Mouse (Mus musculus): ENCODE measurements around the gene Pde7b. TPM values are rescaled to one million over a fixed set of nuclear protein-coding genes. Genes with fewer than 3 reads are reported as not detected.

Gene Pde7b
- polyA plus RNA-seq, 1 experiment from 2014 or later, result 2.1 TPM

- H3K4me3 ChIP-seq (replicated peaks; ENCODE audit: low read depth, low read length), result no peak overlapping the region
- WGBS, result 69% methylated on average over 3 of the region's 3 CpGs
Measured at GRCm38 (mm10) chr10:20390568-20390967, 334.3 kb downstream of the Pde7b start.

GRCm38 (mm10) chr10:20382807-20383419 is 342.0 kb downstream of the Pde7b start:
- no peak overlapping the region for H3K27ac ChIP-seq
- no peak for ATAC-seq (replicated peaks; ENCODE audit: low FRiP score, low read depth)

More at GRCm38 (mm10) chr10:20390568-20390967, 334.3 kb downstream of the Pde7b start:
- DNase-seq (ENCODE audit: low spot score) (no peak), ATAC-seq (replicated peaks; ENCODE audit: low FRiP score, low read depth) (no peak)
- Histone ChIP-seq H3K4me2 (ENCODE audit: low read length) (no peak overlapping the region), H3K36me3 (ENCODE audit: insufficient read depth, low read length) (no peaks in the 10 kb centered on the region), H3K4me1 (replicated peaks; ENCODE audit: insufficient read depth, low read length) (no peaks in the 10 kb centered on the region), H3K9me3 (replicated peaks; ENCODE audit: low read length) (no peaks in the 10 kb centered on the region), H3K27me3 (ENCODE audit: insufficient read depth, low read length) (no peaks in the 10 kb centered on the region), H3K9ac (ENCODE audit: low read depth, low read length) (no peak overlapping the region), H3K27ac (no peak overlapping the region)
- TF ChIP-seq CTCF (IDR thresholded peaks at IDR 0.05; ENCODE audit: low read depth), result no peak

GRCm38 (mm10) chr10:20381352-20381751 is 343.5 kb downstream of the Pde7b start:
- Histone ChIP-seq H3K4me3 (replicated peaks; ENCODE audit: low read depth, low read length) (no peak overlapping the region), H3K27me3 (ENCODE audit: insufficient read depth, low read length) (no peaks in the 10 kb centered on the region), H3K4me1 (replicated peaks; ENCODE audit: insufficient read depth, low read length) (no peaks in the 10 kb centered on the region), H3K27ac (no peak overlapping the region), H3K9ac (ENCODE audit: low read depth, low read length) (no peak overlapping the region), H3K4me2 (ENCODE audit: low read length) (no peak overlapping the region), H3K9me3 (replicated peaks; ENCODE audit: low read length) (no peaks in the 10 kb centered on the region), H3K36me3 (ENCODE audit: insufficient read depth, low read length) (no peaks in the 10 kb centered on the region)
- TF ChIP-seq CTCF (IDR thresholded peaks at IDR 0.05; ENCODE audit: low read depth), result no peak
- WGBS, result 77% methylated on average over 3 of the region's 3 CpGs
- DNase-seq (ENCODE audit: low spot score) (no peak), ATAC-seq (replicated peaks; ENCODE audit: low FRiP score, low read depth) (no peak)

More at GRCm38 (mm10) chr10:20382807-20383419, 342.0 kb downstream of the Pde7b start:
- no peak overlapping the region for H3K4me2 ChIP-seq (ENCODE audit: low read length)
- no peak for DNase-seq (ENCODE audit: low spot score)
- H3K9me3 ChIP-seq (replicated peaks; ENCODE audit: low read length), result no peaks in the 10 kb centered on the region
- no peaks in the 10 kb centered on the region for H3K36me3 ChIP-seq (ENCODE audit: insufficient read depth, low read length)
- H3K27me3 ChIP-seq (ENCODE audit: insufficient read depth, low read length), result no peaks in the 10 kb centered on the region
- TF ChIP-seq CTCF (IDR thresholded peaks at IDR 0.05; ENCODE audit: low read depth), result no peak
- 76% methylated on average over 6 of the region's 6 CpGs for WGBS
- H3K4me1 ChIP-seq (replicated peaks; ENCODE audit: insufficient read depth, low read length), result no peaks in the 10 kb centered on the region
- no peak overlapping the region for H3K4me3 ChIP-seq (replicated peaks; ENCODE audit: low read depth, low read length)
- H3K9ac ChIP-seq (ENCODE audit: low read depth, low read length), result no peak overlapping the region

GRCm38 (mm10) chr10:20380798-20381197 is 344.1 kb downstream of the Pde7b start:
- no peak for ATAC-seq (replicated peaks; ENCODE audit: low FRiP score, low read depth)
- DNase-seq (ENCODE audit: low spot score), result no peak
- H3K27me3 ChIP-seq (ENCODE audit: insufficient read depth, low read length), result no peaks in the 10 kb centered on the region
- 81% methylated on average over 3 of the region's 3 CpGs for WGBS
- no peaks in the 10 kb centered on the region for H3K36me3 ChIP-seq (ENCODE audit: insufficient read depth, low read length)
- TF ChIP-seq CTCF (IDR thresholded peaks at IDR 0.05; ENCODE audit: low read depth), result no peak
- H3K27ac ChIP-seq, result no peak overlapping the region
- no peak overlapping the region for H3K9ac ChIP-seq (ENCODE audit: low read depth, low read length)
- H3K4me1 ChIP-seq (replicated peaks; ENCODE audit: insufficient read depth, low read length), result no peaks in the 10 kb centered on the region
- H3K4me2 ChIP-seq (ENCODE audit: low read length), result no peak overlapping the region
- H3K4me3 ChIP-seq (replicated peaks; ENCODE audit: low read depth, low read length), result no peak overlapping the region
- H3K9me3 ChIP-seq (replicated peaks; ENCODE audit: low read length), result no peaks in the 10 kb centered on the region

- DNase-seq (ENCODE audit: low spot score) (no peak), ATAC-seq (replicated peaks; ENCODE audit: low FRiP score, low read depth) (no peak)
- H3K9me3 ChIP-seq (replicated peaks; ENCODE audit: low read length), result no peaks in the 10 kb centered on the region
- no peaks in the 10 kb centered on the region for H3K36me3 ChIP-seq (ENCODE audit: insufficient read depth, low read length)
- no peak overlapping the region for H3K9ac ChIP-seq (ENCODE audit: low read depth, low read length)
- H3K4me1 ChIP-seq (replicated peaks; ENCODE audit: insufficient read depth, low read length), result no peaks in the 10 kb centered on the region
- H3K27ac ChIP-seq, result no peak overlapping the region
- no peak overlapping the region for H3K4me3 ChIP-seq (replicated peaks; ENCODE audit: low read depth, low read length)
- H3K4me2 ChIP-seq (ENCODE audit: low read length), result no peak overlapping the region
- 81% methylated on average over 9 of the region's 9 CpGs for WGBS
- H3K27me3 ChIP-seq (ENCODE audit: insufficient read depth, low read length), result no peaks in the 10 kb centered on the region
- TF ChIP-seq CTCF (IDR thresholded peaks at IDR 0.05; ENCODE audit: low read depth), result no peak
Measured at GRCm38 (mm10) chr10:20379071-20379735, 345.7 kb downstream of the Pde7b start.

- H3K4me3 ChIP-seq (replicated peaks; ENCODE audit: low read depth, low read length), result no peak overlapping the region
- no peak for ATAC-seq (replicated peaks; ENCODE audit: low FRiP score, low read depth)
- H3K4me2 ChIP-seq (ENCODE audit: low read length), result no peak overlapping the region
- H3K9ac ChIP-seq (ENCODE audit: low read depth, low read length), result no peak overlapping the region
- no peak overlapping the region for H3K27ac ChIP-seq
- H3K36me3 ChIP-seq (ENCODE audit: insufficient read depth, low read length), result no peaks in the 10 kb centered on the region
- H3K9me3 ChIP-seq (replicated peaks; ENCODE audit: low read length), result no peaks in the 10 kb centered on the region
- no peak for DNase-seq (ENCODE audit: low spot score)
- H3K27me3 ChIP-seq (ENCODE audit: insufficient read depth, low read length), result no peaks in the 10 kb centered on the region
- WGBS, result 88% methylated on average over 9 of the region's 9 CpGs
- no peak for TF ChIP-seq CTCF (IDR thresholded peaks at IDR 0.05; ENCODE audit: low read depth)
- no peaks in the 10 kb centered on the region for H3K4me1 ChIP-seq (replicated peaks; ENCODE audit: insufficient read depth, low read length)
Measured at GRCm38 (mm10) chr10:20377621-20378020, 347.3 kb downstream of the Pde7b start.

All from kidney, postnatal 0 days (tissue).